Mouse (Mus musculus) ES-E14 (cell line): ENCODE measurements around the gene Gm13305.
"Not testable (repeated sequence)": the region's sequence is repeated elsewhere in the genome, so short reads cannot be mapped to it uniquely, and the experiment has no call there.

ENCODE experiments used
- CHD2 ChIP-seq: IDR thresholded peaks from 2 replicates; pipeline ENCODE4 v1.6.1; 2014; ENCODE audit warnings: mild to moderate bottlenecking, low read depth, low read length, inconsistent platforms
- ZC3H11A ChIP-seq: IDR thresholded peaks from 2 replicates; pipeline ENCODE4 v1.6.1; 2012; ENCODE audit warnings: low read depth, mild to moderate bottlenecking, inconsistent platforms, low read length, borderline replicate concordance
- ZNF384 ChIP-seq: IDR thresholded peaks from 2 replicates; pipeline ENCODE4 v1.6.1; 2012; ENCODE audit warnings: low read depth, low read length, inconsistent platforms

- TF ChIP-seq ZC3H11A, ZNF384, CHD2: not testable (repeated sequence)
Measured at GRCm38 (mm10) chr4:42183234-42184197, 15.1 kb upstream of the Gm13305 start.
